Mouse (Mus musculus) MEL (cell line): ENCODE results near the gene Rsf1. TPM values are rescaled to one million over a fixed set of nuclear protein-coding genes. Genes with fewer than 3 reads are reported as not detected.

Source experiments
- DNase-seq: peaks from one replicate; pipeline ENCODE4 v3.0.0; 2011; ENCODE audit warnings: low read depth, low spot score
- H3K27ac ChIP-seq: 2 replicates; pipeline ENCODE4 v1.5.1; 2012; ENCODE audit warnings: low read depth, mild to moderate bottlenecking, control low read depth, low read length, moderate library complexity; ENCODE audit not compliant: control insufficient read depth
- H3K27me3 ChIP-seq, 2 experiments: fragments of 150-350 bp in 1 of 2; sonication (generic) in 1 of 2; 2 replicates each; pipeline ENCODE4 v1.6.1; 2012; ENCODE audit warnings: low read length in 2 of 2, mild to moderate bottlenecking in 2 of 2, improper control_type of control experiment in 1 of 2, moderate library complexity in 1 of 2; ENCODE audit not compliant: insufficient read depth in 2 of 2, control insufficient read depth in 1 of 2
- H3K36me3 ChIP-seq, 2 experiments: 2 replicates each; pipeline ENCODE4 v1.6.1; 2012 to 2014; ENCODE audit warnings: low read length in 2 of 2, improper control_type of control experiment in 1 of 2, inconsistent platforms in 1 of 2, mild to moderate bottlenecking in 1 of 2; ENCODE audit not compliant: insufficient read depth in 2 of 2, control insufficient read depth in 1 of 2
- H3K4me1 ChIP-seq, 2 experiments: fragments of 150-350 bp in 1 of 2; sonication (generic) in 1 of 2; 2 replicates each; pipeline ENCODE4 v1.6.1; 2012; ENCODE audit warnings: low read length in 2 of 2, improper control_type of control experiment in 1 of 2, mild to moderate bottlenecking in 1 of 2; ENCODE audit not compliant: insufficient read depth in 2 of 2, control insufficient read depth in 1 of 2
- H3K4me3 ChIP-seq, 2 experiments: fragments of 150-350 bp in 1 of 2; sonication (generic) in 1 of 2; 2 replicates each; pipeline ENCODE4 v1.5.1; 2012; ENCODE audit warnings: low read depth in 2 of 2, low read length in 2 of 2, mild to moderate bottlenecking in 2 of 2, moderate library complexity in 2 of 2, control low read depth in 1 of 2, improper control_type of control experiment in 1 of 2; ENCODE audit not compliant: control insufficient read depth in 1 of 2, insufficient read depth in 1 of 2
- H3K79me2 ChIP-seq: 2 replicates; pipeline ENCODE4 v1.6.1; 2012; ENCODE audit warnings: mild to moderate bottlenecking, low read length, moderate library complexity; ENCODE audit not compliant: control insufficient read depth, poor library complexity, insufficient read depth
- H3K9ac ChIP-seq: 2 replicates; pipeline ENCODE4 v1.6.1; 2012; ENCODE audit warnings: low read depth, mild to moderate bottlenecking, control low read depth, low read length, moderate library complexity; ENCODE audit not compliant: control insufficient read depth, poor library complexity, severe bottlenecking
- H3K9me3 ChIP-seq: fragments of 150-350 bp; sonication (generic); replicated peaks from 2 replicates; pipeline ENCODE4 v1.6.1; 2012; ENCODE audit warnings: mild to moderate bottlenecking, low read length, improper control_type of control experiment, moderate library complexity; ENCODE audit not compliant: insufficient read depth
- BHLHE40 ChIP-seq: IDR thresholded peaks from 2 replicates; pipeline ENCODE4 v1.6.1; 2012; ENCODE audit warnings: low read depth, mild to moderate bottlenecking, inconsistent platforms, low read length, improper control_type of control experiment, borderline replicate concordance
- CHD1 ChIP-seq: IDR thresholded peaks from 2 replicates; pipeline ENCODE4 v1.6.1; 2012; ENCODE audit warnings: low read depth, mild to moderate bottlenecking, inconsistent platforms, low read length, improper control_type of control experiment
- CHD2 ChIP-seq: IDR thresholded peaks from 2 replicates; pipeline ENCODE4 v1.6.1; 2011; ENCODE audit warnings: low read length, improper control_type of control experiment
- ELF1 ChIP-seq: IDR thresholded peaks from 2 replicates; pipeline ENCODE4 v1.6.1; 2014; ENCODE audit warnings: low read depth, mild to moderate bottlenecking, inconsistent platforms, low read length, improper control_type of control experiment, moderate library complexity
- EP300 ChIP-seq, 2 experiments: IDR thresholded peaks; 2 replicates each; pipeline ENCODE4 v1.6.1; 2011; ENCODE audit warnings: improper control_type of control experiment in 2 of 2, low read length in 2 of 2, low read depth in 1 of 2, mild to moderate bottlenecking in 1 of 2
- ETS1 ChIP-seq: IDR thresholded peaks from 2 replicates; pipeline ENCODE4 v1.6.1; 2012; ENCODE audit warnings: low read depth, mild to moderate bottlenecking, inconsistent platforms, low read length, improper control_type of control experiment, moderate library complexity
- HCFC1 ChIP-seq: IDR thresholded peaks from 2 replicates; pipeline ENCODE4 v1.6.1; 2012; ENCODE audit warnings: low read depth, mild to moderate bottlenecking, inconsistent platforms, low read length, improper control_type of control experiment, moderate library complexity
- MAFK ChIP-seq: IDR thresholded peaks from 2 replicates; pipeline ENCODE4 v1.6.1; 2011; ENCODE audit warnings: low read depth, mild to moderate bottlenecking, low read length, improper control_type of control experiment, borderline replicate concordance
- MAX ChIP-seq: IDR thresholded peaks from 2 replicates; pipeline ENCODE4 v1.6.1; 2011; ENCODE audit warnings: low read length, improper control_type of control experiment
- MAZ ChIP-seq: IDR thresholded peaks from 2 replicates; pipeline ENCODE4 v1.6.1; 2012; ENCODE audit warnings: low read depth, mild to moderate bottlenecking, inconsistent platforms, low read length, improper control_type of control experiment
- MYC ChIP-seq: IDR thresholded peaks from 2 replicates; pipeline ENCODE4 v1.6.1; 2011; ENCODE audit warnings: low read depth, mild to moderate bottlenecking, low read length, improper control_type of control experiment, moderate library complexity
- POLR2A ChIP-seq, 2 experiments: IDR thresholded peaks; 2 replicates each; pipeline ENCODE4 v1.6.1; 2011 to 2012; ENCODE audit warnings: low read length in 2 of 2, mild to moderate bottlenecking in 2 of 2, control low read depth in 1 of 2, improper control_type of control experiment in 1 of 2, low read depth in 1 of 2, moderate library complexity in 1 of 2; ENCODE audit not compliant: control insufficient read depth in 1 of 2, insufficient read depth in 1 of 2, poor library complexity in 1 of 2
- POLR2AphosphoS2 ChIP-seq: IDR thresholded peaks from 2 replicates; pipeline ENCODE4 v1.6.1; 2011; ENCODE audit warnings: low read length, improper control_type of control experiment
- RCOR1 ChIP-seq: IDR thresholded peaks from 2 replicates; pipeline ENCODE4 v1.6.1; 2012; ENCODE audit warnings: low read depth, mild to moderate bottlenecking, inconsistent platforms, low read length, improper control_type of control experiment
- SIN3A ChIP-seq: IDR thresholded peaks from 2 replicates; pipeline ENCODE4 v1.6.1; 2012; ENCODE audit warnings: low read length, improper control_type of control experiment, inconsistent platforms
- TBP ChIP-seq: IDR thresholded peaks from 2 replicates; pipeline ENCODE4 v1.8.0; 2011; ENCODE audit warnings: low read depth, low read length, improper control_type of control experiment
- ZC3H11A ChIP-seq: IDR thresholded peaks from 2 replicates; pipeline ENCODE4 v1.6.1; 2012; ENCODE audit warnings: low read depth, mild to moderate bottlenecking, inconsistent platforms, low read length, improper control_type of control experiment
- ZNF384 ChIP-seq: IDR thresholded peaks from 2 replicates; pipeline ENCODE4 v1.6.1; 2012; ENCODE audit warnings: low read depth, mild to moderate bottlenecking, inconsistent platforms, low read length, improper control_type of control experiment
- polyA plus RNA-seq, 2 experiments: library from polyadenylated mRNA; stranded (reverse) in 1 of 2; unstranded in 1 of 2; fragments of >175 nt in 1 of 2; fragments of >200 nt in 1 of 2; gene quantifications; 2 replicates each; pipeline versions ENCODE4 v1.2.1 to v1.2.4; 2012; ENCODE audit warnings: low replicate concordance in 2 of 2, low read depth in 1 of 2; ENCODE audit not compliant: insufficient read length in 2 of 2, insufficient read depth in 1 of 2, missing spikeins in 1 of 2
- total RNA-seq: library from RNA; depleted of rRNA; stranded (reverse); fragments of 300-350 nt; gene quantifications from 2 replicates; pipeline ENCODE4 v1.2.3, GENCODE M21; 2012

Gene Rsf1
- total and polyA plus RNA-seq, 3 experiments, result 12.7 to 17.4 TPM; not detected in 1

DNA sequence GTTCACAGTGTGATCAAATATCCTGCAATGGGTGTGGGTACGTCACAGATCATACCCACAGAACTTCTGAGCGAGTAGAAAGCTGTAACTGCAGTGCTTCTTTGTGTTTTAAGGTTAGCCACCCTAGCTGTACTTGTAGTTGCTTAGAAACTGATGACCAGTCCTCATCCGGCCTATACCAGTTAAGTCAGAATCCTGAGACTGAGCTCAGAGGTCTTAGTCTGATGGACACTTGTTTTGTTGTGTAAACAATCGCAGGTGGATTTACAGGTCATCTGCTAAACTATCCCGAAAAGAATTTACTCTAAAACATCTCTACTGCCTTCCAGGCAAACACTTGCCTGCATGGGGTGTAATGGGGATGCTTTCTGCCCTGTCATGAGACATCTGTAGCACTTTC lies 43.1 kb upstream of the Rsf1 start:
- Histone ChIP-seq H3K27ac (no peak overlapping the region), H3K79me2 (no peaks in the 10 kb centered on the region), H3K9ac (no peak overlapping the region), H3K36me3 (peaks cover 0 to 9% of the 10 kb centered on the region in 2 experiments; a peak in 2 of 4 replicates), H3K9me3 (no peaks in the 10 kb centered on the region), H3K4me1 (no peaks in the 10 kb centered on the region), H3K27me3 (no peaks in the 10 kb centered on the region), H3K4me3 (no peak overlapping the region)
- TF ChIP-seq TBP, result no peak
- no peak for TF ChIP-seq ZC3H11A
- DNase-seq, result no peak

GRCm38 (mm10) chr7:97546462-97546861 lies 33.2 kb upstream of the Rsf1 start:
- Histone ChIP-seq H3K27me3 (no peaks in the 10 kb centered on the region), H3K9ac (no peak overlapping the region), H3K36me3 (peaks cover 0 to 5% of the 10 kb centered on the region in 2 experiments; a peak in 2 of 4 replicates), H3K27ac (no peak overlapping the region)
- no peak for TF ChIP-seq RCOR1
- no peak for TF ChIP-seq MAX
- TF ChIP-seq ETS1, result no peak
- TF ChIP-seq, all 39 proteins: peak for 0
- H3K4me1 ChIP-seq, result no peaks in the 10 kb centered on the region
- H3K9me3 ChIP-seq, result no peaks in the 10 kb centered on the region
- H3K4me3 ChIP-seq, result no peak overlapping the region
- DNase-seq, result no peak
- no peaks in the 10 kb centered on the region for H3K79me2 ChIP-seq

DNA sequence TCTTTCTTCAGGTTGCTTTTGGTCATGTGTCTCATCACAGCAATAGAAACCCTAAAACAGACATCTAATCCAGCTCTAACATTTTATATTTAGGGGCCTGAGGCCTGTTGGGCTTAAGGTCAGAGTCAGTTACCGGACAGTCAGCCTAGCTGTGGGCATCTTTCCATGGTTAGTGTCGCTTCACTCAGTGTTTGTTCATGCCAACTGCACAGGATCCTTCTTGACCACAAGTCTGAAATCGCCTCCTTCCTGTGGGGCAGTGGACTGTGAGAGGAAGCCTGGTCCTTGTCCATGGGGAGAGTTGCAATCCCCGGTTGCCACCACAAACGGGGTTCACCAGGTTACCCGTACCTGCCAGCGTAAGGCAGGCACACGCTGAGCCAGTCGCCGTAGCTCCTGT lies 30.4 kb upstream of the Rsf1 start:
- H3K27ac ChIP-seq, result no peak overlapping the region

DNA sequence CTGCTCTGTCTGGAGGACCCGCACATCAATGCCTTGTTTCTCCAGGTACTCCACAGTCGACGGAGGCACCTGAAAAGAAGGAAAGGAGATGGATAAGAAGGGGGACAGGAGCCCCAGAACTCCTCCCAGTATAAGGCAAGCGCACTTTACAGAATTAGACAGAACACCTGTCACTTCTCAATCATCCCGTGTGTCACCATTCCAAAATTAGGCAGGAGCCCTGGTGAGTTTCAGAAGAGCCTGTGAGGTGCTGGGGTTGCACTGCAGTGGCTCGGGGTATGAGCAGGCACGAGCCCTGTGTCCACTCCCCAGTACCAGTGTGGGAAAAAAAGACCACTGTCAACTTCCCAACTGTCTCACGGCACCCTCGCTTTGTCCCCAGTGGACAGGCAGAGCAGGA lies 29.0 kb upstream of the Rsf1 start:
- no peaks in the 10 kb centered on the region for H3K4me1 ChIP-seq
- DNase-seq, result no peak

More for the DNA sequence above, 30.4 kb upstream of the Rsf1 start:
- Histone ChIP-seq H3K27me3 (no peaks in the 10 kb centered on the region), H3K36me3 (no peaks in the 10 kb centered on the region), H3K4me3 (no peak overlapping the region), H3K4me1 (no peaks in the 10 kb centered on the region), H3K9ac (no peak overlapping the region), H3K9me3 (no peaks in the 10 kb centered on the region), H3K79me2 (no peaks in the 10 kb centered on the region)
- TF ChIP-seq CHD1 (no peak), RCOR1 (no peak), ELF1 (no peak), EP300 (IDR thresholded peaks at IDR 0.05; ENCODE audit: low read depth in 1 of 2, low read length in 2 of 2) (no peak), SIN3A (no peak), MAFK (no peak), ZC3H11A (no peak), POLR2A (IDR thresholded peaks at IDR 0.05; ENCODE audit: control insufficient read depth in 1 of 2, insufficient read depth in 1 of 2, low read depth in 1 of 2, low read length in 2 of 2, poor library complexity in 1 of 2) (no peak), HCFC1 (no peak)
- no peak for DNase-seq

More for the DNA sequence above, 29.0 kb upstream of the Rsf1 start:
- Histone ChIP-seq H3K9me3 (no peaks in the 10 kb centered on the region), H3K4me3 (no peak overlapping the region), H3K9ac (no peak overlapping the region), H3K27me3 (no peaks in the 10 kb centered on the region), H3K27ac (no peak overlapping the region), H3K36me3 (no peaks in the 10 kb centered on the region), H3K79me2 (no peaks in the 10 kb centered on the region)
- no peak for TF ChIP-seq MAZ
- no peak for TF ChIP-seq ZNF384
- TF ChIP-seq CHD2, result no peak
- no peak for TF ChIP-seq RCOR1
- TF ChIP-seq MYC, result no peak
- no peak for TF ChIP-seq MAX
- no peak for TF ChIP-seq ELF1
- no peak for TF ChIP-seq BHLHE40
- no peak for TF ChIP-seq POLR2AphosphoS2
